Mouse (Mus musculus): ENCODE results near the gene Sema3b. TPM values are rescaled to one million over a fixed set of nuclear protein-coding genes. Genes with fewer than 3 reads are reported as not detected.
A peak's percentile ranks its signal among the peaks of the same experiment; 100 is the strongest.

The Sema3b gene
- polyA plus RNA-seq, 1 experiment from 2014 or later, result 37.1 TPM

GRCm38 (mm10) chr9:107631311-107631826 is 22.3 kb upstream of the Sema3b start:
- no peak overlapping the region for H3K4me3 ChIP-seq (ENCODE audit: low read depth, low read length)
- peaks cover 23% of the 10 kb centered on the region for H3K4me1 ChIP-seq (replicated peaks; ENCODE audit: control insufficient read depth, insufficient read depth, low read length)
- TF ChIP-seq CTCF (IDR thresholded peaks at IDR 0.05; ENCODE audit: low read depth), result no peak
- peaks cover 5% of the 10 kb centered on the region; the same call in 1 of the 2 replicates for H3K36me3 ChIP-seq (ENCODE audit: control insufficient read depth, insufficient read depth)
- 83% methylated on average over 9 of the region's 9 CpGs for WGBS
- H3K9ac ChIP-seq (ENCODE audit: low read depth, low read length), result no peak overlapping the region
- H3K27ac ChIP-seq (ENCODE audit: low read depth, low read length), result no peak overlapping the region
- no peaks in the 10 kb centered on the region for H3K27me3 ChIP-seq (replicated peaks; ENCODE audit: control insufficient read depth, insufficient read depth, low read length)
- peak overlapping the region; percentile 13; the same call in 1 of the 2 replicates for H3K4me2 ChIP-seq (replicated peaks; ENCODE audit: low read depth)
- no peaks in the 10 kb centered on the region for H3K9me3 ChIP-seq (ENCODE audit: control insufficient read depth)
- no peak for ATAC-seq

GRCm38 (mm10) chr9:107630576-107630975 is 21.5 kb upstream of the Sema3b start:
- TF ChIP-seq CTCF (IDR thresholded peaks at IDR 0.05; ENCODE audit: low read depth), result no peak
- Histone ChIP-seq H3K9me3 (ENCODE audit: control insufficient read depth) (no peaks in the 10 kb centered on the region), H3K4me2 (replicated peaks; ENCODE audit: low read depth) (peak overlapping the region; percentile 27; the same call in 1 of the 2 replicates), H3K36me3 (ENCODE audit: control insufficient read depth, insufficient read depth) (peaks cover 5% of the 10 kb centered on the region; the same call in 1 of the 2 replicates), H3K4me1 (replicated peaks; ENCODE audit: control insufficient read depth, insufficient read depth, low read length) (peaks cover 20% of the 10 kb centered on the region), H3K4me3 (ENCODE audit: low read depth, low read length) (no peak overlapping the region), H3K27me3 (replicated peaks; ENCODE audit: control insufficient read depth, insufficient read depth, low read length) (no peaks in the 10 kb centered on the region), H3K9ac (ENCODE audit: low read depth, low read length) (no peak overlapping the region), H3K27ac (ENCODE audit: low read depth, low read length) (no peak overlapping the region)
- ATAC-seq, result no peak
- WGBS, result 50% methylated on average over 4 of the region's 4 CpGs

DNA sequence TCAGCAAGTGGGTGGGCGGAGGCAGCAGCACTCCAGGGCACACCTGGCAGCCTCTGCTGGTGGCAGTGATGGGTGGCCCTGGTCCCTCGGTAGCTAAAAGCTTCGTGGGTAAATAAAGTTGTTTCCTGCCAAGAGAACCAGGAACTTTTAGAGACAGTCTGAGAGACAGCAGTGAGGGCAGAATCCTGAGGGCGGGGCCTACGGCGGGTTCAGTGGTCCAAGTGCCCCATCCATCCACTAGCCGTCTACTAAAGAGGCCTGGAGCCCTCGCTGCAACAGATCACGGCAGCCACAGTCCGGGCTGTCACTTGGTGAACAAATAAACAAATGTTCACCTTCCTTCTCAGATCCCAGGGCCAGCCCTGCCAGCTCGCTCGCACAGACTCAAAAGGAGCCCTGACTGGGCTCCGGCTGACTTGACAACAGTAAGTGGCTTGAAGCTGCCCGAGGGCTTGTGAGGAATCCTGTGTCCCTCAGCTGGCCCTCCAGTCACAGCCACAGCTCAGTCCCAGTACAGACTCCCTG is 20.9 kb upstream of the Sema3b start:
- Histone ChIP-seq H3K9ac (ENCODE audit: low read depth, low read length) (no peak overlapping the region), H3K4me3 (ENCODE audit: low read depth, low read length) (no peak overlapping the region), H3K27ac (ENCODE audit: low read depth, low read length) (peak overlapping the region; percentile 57; the same call in 1 of the 2 replicates), H3K27me3 (replicated peaks; ENCODE audit: control insufficient read depth, insufficient read depth, low read length) (no peaks in the 10 kb centered on the region), H3K9me3 (ENCODE audit: control insufficient read depth) (no peaks in the 10 kb centered on the region), H3K4me1 (replicated peaks; ENCODE audit: control insufficient read depth, insufficient read depth, low read length) (peaks cover 21% of the 10 kb centered on the region), H3K36me3 (ENCODE audit: control insufficient read depth, insufficient read depth) (peaks cover 11% of the 10 kb centered on the region; the same call in 1 of the 2 replicates), H3K4me2 (replicated peaks; ENCODE audit: low read depth) (peak overlapping the region; percentile 27)
- TF ChIP-seq CTCF (IDR thresholded peaks at IDR 0.05; ENCODE audit: low read depth), result no peak
- ATAC-seq, result no peak
- whole genome bisulfite sequencing, result 27% methylated on average over 14 of the region's 14 CpGs

DNA sequence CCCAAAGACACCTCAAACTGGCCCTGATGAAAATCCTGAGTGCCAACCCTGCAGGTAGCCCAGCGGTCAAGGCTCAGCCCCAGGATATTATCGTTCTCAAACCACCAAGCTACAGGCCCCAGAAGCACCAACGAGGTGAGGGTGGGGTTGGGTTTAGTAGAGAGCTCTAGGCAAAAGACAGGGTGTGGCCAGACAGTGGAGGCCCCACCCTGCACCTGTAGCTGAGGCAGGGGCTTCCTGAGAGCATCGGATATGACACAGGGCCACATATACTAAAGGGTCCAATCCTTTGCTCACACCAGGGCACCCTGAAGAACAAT is 20.3 kb upstream of the Sema3b start:
- no peaks in the 10 kb centered on the region for H3K27me3 ChIP-seq (replicated peaks; ENCODE audit: control insufficient read depth, insufficient read depth, low read length)
- H3K9ac ChIP-seq (ENCODE audit: low read depth, low read length), result no peak overlapping the region
- peaks cover 14% of the 10 kb centered on the region; the same call in 1 of the 2 replicates for H3K36me3 ChIP-seq (ENCODE audit: control insufficient read depth, insufficient read depth)
- peaks cover 22% of the 10 kb centered on the region for H3K4me1 ChIP-seq (replicated peaks; ENCODE audit: control insufficient read depth, insufficient read depth, low read length)
- H3K4me2 ChIP-seq (replicated peaks; ENCODE audit: low read depth), result 0 out of 2 replicates have a peak overlapping the region, but pooled peaks have one; percentile 32
- no peak for ATAC-seq
- peak overlapping the region; percentile 54; the same call in 1 of the 2 replicates for H3K27ac ChIP-seq (ENCODE audit: low read depth, low read length)
- 18% methylated on average over 4 of the region's 4 CpGs for WGBS
- H3K9me3 ChIP-seq (ENCODE audit: control insufficient read depth), result no peaks in the 10 kb centered on the region
- no peak overlapping the region for H3K4me3 ChIP-seq (ENCODE audit: low read depth, low read length)
- TF ChIP-seq CTCF (IDR thresholded peaks at IDR 0.05; ENCODE audit: low read depth), result no peak

DNA sequence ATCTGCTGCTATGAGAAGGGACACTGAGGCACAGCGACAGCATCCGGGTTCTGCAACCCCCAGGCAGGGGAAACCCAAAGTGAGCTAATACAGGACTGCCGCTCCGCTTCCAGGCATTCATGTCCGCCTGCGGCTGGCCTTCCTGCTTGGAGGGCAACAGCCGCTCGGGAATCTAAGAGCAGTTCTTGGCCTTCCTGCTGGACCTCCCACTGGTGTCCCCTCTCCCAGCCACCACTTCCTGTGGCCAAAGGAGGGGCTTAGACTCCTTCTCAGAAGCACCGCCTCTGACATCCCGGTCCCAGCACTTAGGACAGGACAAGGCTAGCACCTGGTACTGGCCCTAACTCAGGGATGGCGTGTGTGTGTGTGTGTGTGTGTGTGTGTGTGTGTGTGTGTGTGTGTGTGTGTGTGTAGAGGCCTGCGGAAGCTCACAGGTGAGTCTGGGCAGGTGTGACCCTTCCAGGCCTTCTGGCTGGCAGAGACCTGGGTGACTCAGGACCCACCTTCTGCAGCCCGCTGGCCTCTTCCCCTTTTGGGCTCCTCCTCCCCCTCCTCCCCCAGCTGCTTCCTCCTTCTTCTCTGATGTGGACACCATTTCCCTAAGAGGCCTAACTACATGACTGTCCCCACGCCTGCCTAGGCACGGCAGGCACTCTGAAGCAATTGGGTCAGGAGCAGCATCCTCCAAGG is 19.8 kb upstream of the Sema3b start:
- ATAC-seq, result no peak

GRCm38 (mm10) chr9:107627387-107628255 is 18.6 kb upstream of the Sema3b start:
- no peaks in the 10 kb centered on the region for H3K27me3 ChIP-seq (replicated peaks; ENCODE audit: control insufficient read depth, insufficient read depth, low read length)
- H3K9ac ChIP-seq (ENCODE audit: low read depth, low read length), result 0 out of 2 replicates have a peak overlapping the region, but pooled peaks have one; percentile 0
- no peaks in the 10 kb centered on the region for H3K9me3 ChIP-seq (ENCODE audit: control insufficient read depth)
- H3K36me3 ChIP-seq (ENCODE audit: control insufficient read depth, insufficient read depth), result peaks cover 17% of the 10 kb centered on the region
- peaks cover 27% of the 10 kb centered on the region for H3K4me1 ChIP-seq (replicated peaks; ENCODE audit: control insufficient read depth, insufficient read depth, low read length)
- no peak overlapping the region for H3K4me2 ChIP-seq (replicated peaks; ENCODE audit: low read depth)
- TF ChIP-seq CTCF (IDR thresholded peaks at IDR 0.05; ENCODE audit: low read depth), result no peak
- H3K4me3 ChIP-seq (ENCODE audit: low read depth, low read length), result no peak overlapping the region
- no peak for ATAC-seq
- H3K27ac ChIP-seq (ENCODE audit: low read depth, low read length), result peak overlapping the region; percentile 54
- WGBS, result 53% methylated on average over 20 of the region's 20 CpGs

More for the DNA sequence above, 19.8 kb upstream of the Sema3b start:
- Histone ChIP-seq H3K4me1 (replicated peaks; ENCODE audit: control insufficient read depth, insufficient read depth, low read length) (peaks cover 27% of the 10 kb centered on the region), H3K27ac (ENCODE audit: low read depth, low read length) (peak overlapping the region; percentile 54; the same call in 1 of the 2 replicates), H3K36me3 (ENCODE audit: control insufficient read depth, insufficient read depth) (peaks cover 14% of the 10 kb centered on the region; the same call in 1 of the 2 replicates), H3K4me2 (replicated peaks; ENCODE audit: low read depth) (peak overlapping the region; percentile 32), H3K4me3 (ENCODE audit: low read depth, low read length) (no peak overlapping the region), H3K9me3 (ENCODE audit: control insufficient read depth) (no peaks in the 10 kb centered on the region), H3K9ac (ENCODE audit: low read depth, low read length) (no peak overlapping the region), H3K27me3 (replicated peaks; ENCODE audit: control insufficient read depth, insufficient read depth, low read length) (no peaks in the 10 kb centered on the region)
- no peak for TF ChIP-seq CTCF (IDR thresholded peaks at IDR 0.05; ENCODE audit: low read depth)
- 56% methylated on average over 15 of the region's 15 CpGs for WGBS

Data from intestine, postnatal 0 days (tissue).